Mouse (Mus musculus): Measurements from ENCODE around the gene Cd160. TPM values are rescaled to one million over a fixed set of nuclear protein-coding genes. Genes with fewer than 3 reads are reported as not detected.

Cd160 gene
- polyA plus RNA-seq, 1 experiment from 2014 or later = not detected

DNA sequence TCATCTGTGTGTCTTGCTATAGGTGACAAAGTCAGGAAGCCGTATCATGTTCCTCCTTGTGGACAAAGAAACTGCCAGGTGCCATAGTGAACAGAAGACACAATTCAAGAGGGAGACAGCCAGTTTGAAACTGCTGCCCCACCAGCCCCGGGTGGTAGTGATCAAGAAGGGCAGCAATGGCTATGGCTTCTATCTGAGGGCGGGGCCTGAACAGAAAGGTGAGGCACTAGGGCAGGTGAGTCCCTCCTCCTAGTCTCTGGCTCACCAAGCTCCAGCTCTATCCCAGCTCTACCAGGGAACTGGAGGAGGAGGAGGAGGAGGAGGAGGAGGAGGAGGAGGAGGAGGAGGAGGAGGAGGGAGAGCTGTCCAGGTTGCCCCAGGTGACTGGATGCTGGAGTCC is 26.7 kb upstream of the Cd160 start:
- H3K4me2 ChIP-seq (ENCODE audit: low read depth, low read length, severe bottlenecking) = no peak overlapping the region
- H3K36me3 ChIP-seq (ENCODE audit: control insufficient read depth, insufficient read depth, low read length) = no peaks in the 10 kb centered on the region
- WGBS = 81% methylated on average over 3 of the region's 3 CpGs

GRCm38 (mm10) chr3:96854376-96854775 is 25.2 kb upstream of the Cd160 start:
- no peak overlapping the region for H3K4me3 ChIP-seq (ENCODE audit: low read depth, low read length)
- no peaks in the 10 kb centered on the region for H3K36me3 ChIP-seq (ENCODE audit: control insufficient read depth, insufficient read depth, low read length)
- 88% methylated on average over 4 of the region's 4 CpGs for WGBS
- ATAC-seq (replicated peaks; ENCODE audit: low FRiP score) (no peak), DNase-seq (ENCODE audit: low spot score) (no peak)
- no peak overlapping the region for H3K4me2 ChIP-seq (ENCODE audit: low read depth, low read length, severe bottlenecking)
- H3K4me1 ChIP-seq (replicated peaks; ENCODE audit: control insufficient read depth, insufficient read depth, low read length) = no peaks in the 10 kb centered on the region
- H3K9ac ChIP-seq (ENCODE audit: low read length) = no peak overlapping the region
- H3K27ac ChIP-seq (ENCODE audit: low read depth, low read length) = no peak overlapping the region
- no peaks in the 10 kb centered on the region for H3K27me3 ChIP-seq (ENCODE audit: control insufficient read depth, insufficient read depth, low read length)
- no peaks in the 10 kb centered on the region for H3K9me3 ChIP-seq (ENCODE audit: control insufficient read depth, low read length)

More for the DNA sequence above, 26.7 kb upstream of the Cd160 start:
- Histone ChIP-seq H3K27ac (ENCODE audit: low read depth, low read length) (no peak overlapping the region), H3K9me3 (ENCODE audit: control insufficient read depth, low read length) (no peaks in the 10 kb centered on the region), H3K4me1 (replicated peaks; ENCODE audit: control insufficient read depth, insufficient read depth, low read length) (no peaks in the 10 kb centered on the region), H3K9ac (ENCODE audit: low read length) (no peak overlapping the region), H3K4me3 (ENCODE audit: low read depth, low read length) (no peak overlapping the region), H3K27me3 (ENCODE audit: control insufficient read depth, insufficient read depth, low read length) (no peaks in the 10 kb centered on the region)
- ATAC-seq (replicated peaks; ENCODE audit: low FRiP score) (no peak), DNase-seq (ENCODE audit: low spot score) (no peak)

- 81% methylated on average over 6 of the region's 6 CpGs for WGBS
- Histone ChIP-seq H3K9me3 (ENCODE audit: control insufficient read depth, low read length) (no peaks in the 10 kb centered on the region), H3K4me1 (replicated peaks; ENCODE audit: control insufficient read depth, insufficient read depth, low read length) (no peaks in the 10 kb centered on the region), H3K4me2 (ENCODE audit: low read depth, low read length, severe bottlenecking) (no peak overlapping the region), H3K27ac (ENCODE audit: low read depth, low read length) (no peak overlapping the region), H3K9ac (ENCODE audit: low read length) (no peak overlapping the region), H3K36me3 (ENCODE audit: control insufficient read depth, insufficient read depth, low read length) (no peaks in the 10 kb centered on the region), H3K4me3 (ENCODE audit: low read depth, low read length) (no peak overlapping the region), H3K27me3 (ENCODE audit: control insufficient read depth, insufficient read depth, low read length) (no peaks in the 10 kb centered on the region)
- ATAC-seq (replicated peaks; ENCODE audit: low FRiP score) (no peak), DNase-seq (ENCODE audit: low spot score) (no peak)
Observed at GRCm38 (mm10) chr3:96852561-96852960, 23.4 kb upstream of the Cd160 start.

DNA sequence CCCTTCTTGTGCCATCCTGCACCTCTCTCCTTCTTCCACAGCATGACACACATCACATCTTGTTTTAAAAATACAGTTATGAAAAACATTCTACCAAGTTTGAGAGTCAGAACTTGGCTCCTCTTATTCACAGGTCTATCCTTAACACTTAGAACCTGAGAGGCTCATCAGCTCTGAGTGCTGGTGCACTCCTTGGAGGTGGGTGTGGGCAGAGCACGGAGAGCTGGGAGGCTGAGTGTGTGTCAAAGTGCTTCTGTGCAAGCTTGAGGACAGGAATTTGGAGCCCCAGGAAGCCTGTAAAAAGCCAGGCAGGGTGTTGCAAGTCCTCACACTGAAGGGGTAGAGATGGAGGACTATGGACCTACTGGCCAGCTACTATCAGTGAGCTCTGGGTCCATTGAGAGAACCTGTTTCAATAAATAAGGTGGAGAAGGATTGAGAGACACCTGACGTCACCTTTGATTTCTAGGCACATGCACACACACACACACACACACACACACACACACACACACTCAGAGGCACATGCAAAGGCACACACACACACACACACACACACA is 20.1 kb upstream of the Cd160 start:
- Histone ChIP-seq H3K9me3 (ENCODE audit: control insufficient read depth, low read length) (no peaks in the 10 kb centered on the region), H3K4me2 (ENCODE audit: low read depth, low read length, severe bottlenecking) (no peak overlapping the region), H3K27ac (ENCODE audit: low read depth, low read length) (no peak overlapping the region), H3K9ac (ENCODE audit: low read length) (no peak overlapping the region), H3K4me1 (replicated peaks; ENCODE audit: control insufficient read depth, insufficient read depth, low read length) (no peaks in the 10 kb centered on the region), H3K27me3 (ENCODE audit: control insufficient read depth, insufficient read depth, low read length) (no peaks in the 10 kb centered on the region), H3K4me3 (ENCODE audit: low read depth, low read length) (no peak overlapping the region), H3K36me3 (ENCODE audit: control insufficient read depth, insufficient read depth, low read length) (no peaks in the 10 kb centered on the region)
- DNase-seq (ENCODE audit: low spot score) (peak; percentile 36), ATAC-seq (replicated peaks; ENCODE audit: low FRiP score) (no peak)
- 95% methylated on average over 2 of the region's 2 CpGs for WGBS

DNA sequence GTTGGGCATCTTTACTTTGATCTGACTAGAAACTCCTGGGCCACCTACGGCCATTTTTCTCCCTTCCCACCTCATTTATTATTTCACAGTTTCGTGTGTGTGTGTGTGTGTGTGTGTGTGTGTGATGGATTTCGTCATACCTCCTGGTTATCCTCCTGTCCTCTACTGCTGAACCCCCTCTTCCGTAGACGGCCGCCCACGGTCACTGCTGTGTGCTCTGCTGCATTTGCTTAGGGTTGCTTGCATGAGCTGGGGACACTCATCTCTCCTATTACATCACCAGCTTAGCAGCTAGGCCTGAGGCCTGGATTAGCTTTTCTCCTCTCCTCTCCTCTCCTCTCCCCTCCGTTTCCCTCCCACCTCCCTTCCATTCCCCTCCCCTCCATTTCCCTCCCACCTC is 19.3 kb upstream of the Cd160 start:
- 89% methylated on average over 7 of the region's 8 CpGs for WGBS
- Histone ChIP-seq H3K36me3 (ENCODE audit: control insufficient read depth, insufficient read depth, low read length) (no peaks in the 10 kb centered on the region), H3K4me1 (replicated peaks; ENCODE audit: control insufficient read depth, insufficient read depth, low read length) (no peaks in the 10 kb centered on the region), H3K27me3 (ENCODE audit: control insufficient read depth, insufficient read depth, low read length) (no peaks in the 10 kb centered on the region), H3K9ac (ENCODE audit: low read length) (no peak overlapping the region), H3K27ac (ENCODE audit: low read depth, low read length) (no peak overlapping the region), H3K9me3 (ENCODE audit: control insufficient read depth, low read length) (no peaks in the 10 kb centered on the region), H3K4me3 (ENCODE audit: low read depth, low read length) (no peak overlapping the region), H3K4me2 (ENCODE audit: low read depth, low read length, severe bottlenecking) (no peak overlapping the region)
- DNase-seq (ENCODE audit: low spot score) (peak; percentile 22), ATAC-seq (replicated peaks; ENCODE audit: low FRiP score) (no peak)

DNA sequence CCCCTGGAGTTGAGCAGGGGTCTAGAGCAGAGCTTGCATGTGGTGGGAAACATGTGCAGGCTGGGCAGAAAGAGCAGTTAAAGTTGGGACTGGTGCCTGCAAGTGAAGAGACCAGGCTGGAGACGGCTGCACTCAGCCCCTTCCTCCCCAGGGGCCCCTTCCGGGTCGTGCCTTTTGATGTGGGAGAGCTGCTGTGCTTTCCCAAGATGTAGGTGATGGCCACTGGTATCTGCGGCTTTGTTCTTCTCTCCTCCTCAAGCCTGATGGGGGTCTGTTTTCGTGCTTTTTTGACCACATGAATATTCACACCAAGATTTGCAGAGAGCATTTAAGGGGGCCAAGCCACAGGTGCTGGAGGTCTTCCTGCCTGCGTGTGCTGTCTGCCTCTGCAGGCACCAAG is 18.5 kb upstream of the Cd160 start:
- 50% methylated on average over 6 of the region's 6 CpGs for WGBS

GRCm38 (mm10) chr3:96846985-96847384 is 17.8 kb upstream of the Cd160 start:
- H3K9me3 ChIP-seq (ENCODE audit: control insufficient read depth, low read length) = no peaks in the 10 kb centered on the region
- peak; percentile 31 for DNase-seq (ENCODE audit: low spot score)
- WGBS = 89% methylated on average over 12 of the region's 12 CpGs

More for the DNA sequence above, 18.5 kb upstream of the Cd160 start:
- no peak overlapping the region for H3K27ac ChIP-seq (ENCODE audit: low read depth, low read length)
- no peak for ATAC-seq (replicated peaks; ENCODE audit: low FRiP score)
- no peaks in the 10 kb centered on the region for H3K4me1 ChIP-seq (replicated peaks; ENCODE audit: control insufficient read depth, insufficient read depth, low read length)
- no peak for DNase-seq (ENCODE audit: low spot score)
- H3K27me3 ChIP-seq (ENCODE audit: control insufficient read depth, insufficient read depth, low read length) = no peaks in the 10 kb centered on the region
- H3K9me3 ChIP-seq (ENCODE audit: control insufficient read depth, low read length) = no peaks in the 10 kb centered on the region
- no peak overlapping the region for H3K4me3 ChIP-seq (ENCODE audit: low read depth, low read length)
- H3K36me3 ChIP-seq (ENCODE audit: control insufficient read depth, insufficient read depth, low read length) = no peaks in the 10 kb centered on the region
- no peak overlapping the region for H3K4me2 ChIP-seq (ENCODE audit: low read depth, low read length, severe bottlenecking)
- no peak overlapping the region for H3K9ac ChIP-seq (ENCODE audit: low read length)

GRCm38 (mm10) chr3:96845806-96846205 is 16.7 kb upstream of the Cd160 start:
- Histone ChIP-seq H3K9ac (ENCODE audit: low read length) (no peak overlapping the region), H3K4me3 (ENCODE audit: low read depth, low read length) (no peak overlapping the region), H3K27me3 (ENCODE audit: control insufficient read depth, insufficient read depth, low read length) (no peaks in the 10 kb centered on the region), H3K27ac (ENCODE audit: low read depth, low read length) (no peak overlapping the region), H3K9me3 (ENCODE audit: control insufficient read depth, low read length) (no peaks in the 10 kb centered on the region), H3K4me2 (ENCODE audit: low read depth, low read length, severe bottlenecking) (no peak overlapping the region), H3K4me1 (replicated peaks; ENCODE audit: control insufficient read depth, insufficient read depth, low read length) (no peaks in the 10 kb centered on the region), H3K36me3 (ENCODE audit: control insufficient read depth, insufficient read depth, low read length) (no peaks in the 10 kb centered on the region)
- whole genome bisulfite sequencing = 94% methylated on average over 9 of the region's 9 CpGs
- ATAC-seq (replicated peaks; ENCODE audit: low FRiP score) (no peak), DNase-seq (ENCODE audit: low spot score) (no peak)

More at GRCm38 (mm10) chr3:96846985-96847384, 17.8 kb upstream of the Cd160 start:
- H3K27ac ChIP-seq (ENCODE audit: low read depth, low read length) = no peak overlapping the region
- no peak overlapping the region for H3K9ac ChIP-seq (ENCODE audit: low read length)
- no peaks in the 10 kb centered on the region for H3K36me3 ChIP-seq (ENCODE audit: control insufficient read depth, insufficient read depth, low read length)
- H3K4me1 ChIP-seq (replicated peaks; ENCODE audit: control insufficient read depth, insufficient read depth, low read length) = no peaks in the 10 kb centered on the region
- no peak overlapping the region for H3K4me2 ChIP-seq (ENCODE audit: low read depth, low read length, severe bottlenecking)
- no peak for ATAC-seq (replicated peaks; ENCODE audit: low FRiP score)
- H3K27me3 ChIP-seq (ENCODE audit: control insufficient read depth, insufficient read depth, low read length) = no peaks in the 10 kb centered on the region
- no peak overlapping the region for H3K4me3 ChIP-seq (ENCODE audit: low read depth, low read length)

GRCm38 (mm10) chr3:96845191-96845590 is 16.0 kb upstream of the Cd160 start:
- H3K27ac ChIP-seq (ENCODE audit: low read depth, low read length) = no peak overlapping the region
- DNase-seq (ENCODE audit: low spot score) (no peak), ATAC-seq (replicated peaks; ENCODE audit: low FRiP score) (no peak)
- no peaks in the 10 kb centered on the region for H3K9me3 ChIP-seq (ENCODE audit: control insufficient read depth, low read length)
- H3K36me3 ChIP-seq (ENCODE audit: control insufficient read depth, insufficient read depth, low read length) = no peaks in the 10 kb centered on the region
- H3K27me3 ChIP-seq (ENCODE audit: control insufficient read depth, insufficient read depth, low read length) = no peaks in the 10 kb centered on the region
- H3K4me1 ChIP-seq (replicated peaks; ENCODE audit: control insufficient read depth, insufficient read depth, low read length) = no peaks in the 10 kb centered on the region
- no peak overlapping the region for H3K4me3 ChIP-seq (ENCODE audit: low read depth, low read length)
- H3K9ac ChIP-seq (ENCODE audit: low read length) = no peak overlapping the region
- H3K4me2 ChIP-seq (ENCODE audit: low read depth, low read length, severe bottlenecking) = no peak overlapping the region
- WGBS = 90% methylated on average over 6 of the region's 6 CpGs
